Mouse (Mus musculus): ENCODE results near the gene Neu1. TPM values are rescaled to one million over a fixed set of nuclear protein-coding genes. Genes with fewer than 3 reads are reported as not detected.

The Neu1 gene
- polyA plus RNA-seq, 1 experiment = 82.3 TPM

- 91% methylated on average over 9 of the region's 9 CpGs for WGBS
- H3K36me3 ChIP-seq (ENCODE audit: control insufficient read depth, insufficient read depth, low read length) = peaks cover 16% of the 10 kb centered on the region
- no peak for DNase-seq
- H3K27ac ChIP-seq (ENCODE audit: control insufficient read depth, insufficient read depth, low read length) = no peak overlapping the region
- TF ChIP-seq POLR2A (IDR thresholded peaks at IDR 0.05; ENCODE audit: control insufficient read depth, extremely low read depth, insufficient read depth, low read length, poor library complexity) = no peak
- TF ChIP-seq CTCF (IDR thresholded peaks at IDR 0.05; ENCODE audit: borderline replicate concordance, control insufficient read depth, extremely low read depth, insufficient read depth, low read length, poor library complexity) = no peak
- H3K4me1 ChIP-seq (replicated peaks; ENCODE audit: control insufficient read depth, insufficient read depth, low read length) = no peaks in the 10 kb centered on the region
- no peaks in the 10 kb centered on the region for H3K27me3 ChIP-seq (ENCODE audit: control insufficient read depth, insufficient read depth, low read length)
- H3K4me3 ChIP-seq (ENCODE audit: control insufficient read depth, insufficient read depth, low read length) = no peak overlapping the region
Observed at GRCm38 (mm10) chr17:34917188-34917587, 13.9 kb upstream of the Neu1 start.

GRCm38 (mm10) chr17:34922939-34923338 lies 8.1 kb upstream of the Neu1 start:
- 0 out of 2 replicates have a peak, but pooled peaks have one; percentile 14 for TF ChIP-seq CTCF (IDR thresholded peaks at IDR 0.05; ENCODE audit: borderline replicate concordance, control insufficient read depth, extremely low read depth, insufficient read depth, low read length, poor library complexity)
- no peak for TF ChIP-seq POLR2A (IDR thresholded peaks at IDR 0.05; ENCODE audit: control insufficient read depth, extremely low read depth, insufficient read depth, low read length, poor library complexity)
- Histone ChIP-seq H3K36me3 (ENCODE audit: control insufficient read depth, insufficient read depth, low read length) (no peaks in the 10 kb centered on the region), H3K4me3 (ENCODE audit: control insufficient read depth, insufficient read depth, low read length) (no peak overlapping the region), H3K27ac (ENCODE audit: control insufficient read depth, insufficient read depth, low read length) (no peak overlapping the region), H3K27me3 (ENCODE audit: control insufficient read depth, insufficient read depth, low read length) (no peaks in the 10 kb centered on the region), H3K4me1 (replicated peaks; ENCODE audit: control insufficient read depth, insufficient read depth, low read length) (no peaks in the 10 kb centered on the region)
- WGBS = 74% methylated on average over 6 of the region's 6 CpGs
- DNase-seq = no peak

GRCm38 (mm10) chr17:34924258-34924657 lies 6.8 kb upstream of the Neu1 start:
- 62% methylated on average over 5 of the region's 5 CpGs for WGBS
- no peak for DNase-seq
- no peak for TF ChIP-seq POLR2A (IDR thresholded peaks at IDR 0.05; ENCODE audit: control insufficient read depth, extremely low read depth, insufficient read depth, low read length, poor library complexity)
- no peak for TF ChIP-seq CTCF (IDR thresholded peaks at IDR 0.05; ENCODE audit: borderline replicate concordance, control insufficient read depth, extremely low read depth, insufficient read depth, low read length, poor library complexity)
- Histone ChIP-seq H3K36me3 (ENCODE audit: control insufficient read depth, insufficient read depth, low read length) (no peaks in the 10 kb centered on the region), H3K27ac (ENCODE audit: control insufficient read depth, insufficient read depth, low read length) (no peak overlapping the region), H3K4me1 (replicated peaks; ENCODE audit: control insufficient read depth, insufficient read depth, low read length) (no peaks in the 10 kb centered on the region), H3K4me3 (ENCODE audit: control insufficient read depth, insufficient read depth, low read length) (no peak overlapping the region), H3K27me3 (ENCODE audit: control insufficient read depth, insufficient read depth, low read length) (no peaks in the 10 kb centered on the region)

GRCm38 (mm10) chr17:34927306-34928019 lies 3.6 kb upstream of the Neu1 start:
- 95% methylated on average over 18 of the region's 18 CpGs for WGBS
- H3K27me3 ChIP-seq (ENCODE audit: control insufficient read depth, insufficient read depth, low read length) = no peaks in the 10 kb centered on the region
- H3K27ac ChIP-seq (ENCODE audit: control insufficient read depth, insufficient read depth, low read length) = no peak overlapping the region
- H3K36me3 ChIP-seq (ENCODE audit: control insufficient read depth, insufficient read depth, low read length) = no peaks in the 10 kb centered on the region
- peaks cover 5% of the 10 kb centered on the region for H3K4me1 ChIP-seq (replicated peaks; ENCODE audit: control insufficient read depth, insufficient read depth, low read length)
- no peak for DNase-seq
- H3K4me3 ChIP-seq (ENCODE audit: control insufficient read depth, insufficient read depth, low read length) = no peak overlapping the region
- TF ChIP-seq CTCF (IDR thresholded peaks at IDR 0.05; ENCODE audit: borderline replicate concordance, control insufficient read depth, extremely low read depth, insufficient read depth, low read length, poor library complexity) (no peak), POLR2A (IDR thresholded peaks at IDR 0.05; ENCODE audit: control insufficient read depth, extremely low read depth, insufficient read depth, low read length, poor library complexity) (no peak)

GRCm38 (mm10) chr17:34928841-34929240 lies 2.2 kb upstream of the Neu1 start:
- no peaks in the 10 kb centered on the region for H3K36me3 ChIP-seq (ENCODE audit: control insufficient read depth, insufficient read depth, low read length)
- WGBS = 87% methylated on average over 4 of the region's 4 CpGs
- H3K27ac ChIP-seq (ENCODE audit: control insufficient read depth, insufficient read depth, low read length) = no peak overlapping the region
- H3K27me3 ChIP-seq (ENCODE audit: control insufficient read depth, insufficient read depth, low read length) = no peaks in the 10 kb centered on the region
- peaks cover 10% of the 10 kb centered on the region for H3K4me1 ChIP-seq (replicated peaks; ENCODE audit: control insufficient read depth, insufficient read depth, low read length)
- no peak overlapping the region for H3K4me3 ChIP-seq (ENCODE audit: control insufficient read depth, insufficient read depth, low read length)
- TF ChIP-seq POLR2A (IDR thresholded peaks at IDR 0.05; ENCODE audit: control insufficient read depth, extremely low read depth, insufficient read depth, low read length, poor library complexity) (no peak), CTCF (IDR thresholded peaks at IDR 0.05; ENCODE audit: borderline replicate concordance, control insufficient read depth, extremely low read depth, insufficient read depth, low read length, poor library complexity) (no peak)
- DNase-seq = no peak

DNA sequence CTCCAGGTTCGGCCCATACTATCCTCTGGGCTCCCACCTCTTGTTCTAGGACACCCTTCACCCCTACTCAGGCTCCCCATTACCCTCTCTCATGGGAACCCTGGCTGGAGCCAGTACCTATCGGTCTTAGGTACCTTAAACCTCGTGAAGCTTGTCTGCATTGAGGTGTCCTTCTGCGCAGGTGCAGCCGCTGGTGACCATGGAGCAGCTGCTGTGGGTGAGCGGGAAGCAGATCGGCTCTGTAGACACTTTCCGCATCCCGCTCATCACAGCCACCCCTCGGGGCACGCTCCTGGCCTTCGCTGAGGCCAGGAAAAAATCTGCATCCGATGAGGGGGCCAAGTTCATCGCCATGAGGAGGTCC lies 664 bp downstream of the Neu1 start:
- Histone ChIP-seq H3K27me3 (ENCODE audit: control insufficient read depth, insufficient read depth, low read length) (no peaks in the 10 kb centered on the region), H3K4me3 (ENCODE audit: control insufficient read depth, insufficient read depth, low read length) (peak overlapping the region; percentile 63), H3K4me1 (replicated peaks; ENCODE audit: control insufficient read depth, insufficient read depth, low read length) (peaks cover 10% of the 10 kb centered on the region), H3K36me3 (ENCODE audit: control insufficient read depth, insufficient read depth, low read length) (peaks cover 8% of the 10 kb centered on the region), H3K27ac (ENCODE audit: control insufficient read depth, insufficient read depth, low read length) (peak overlapping the region; percentile 55)
- peak; percentile 61 for DNase-seq
- no peak for TF ChIP-seq CTCF (IDR thresholded peaks at IDR 0.05; ENCODE audit: borderline replicate concordance, control insufficient read depth, extremely low read depth, insufficient read depth, low read length, poor library complexity)
- TF ChIP-seq POLR2A (IDR thresholded peaks at IDR 0.05; ENCODE audit: control insufficient read depth, extremely low read depth, insufficient read depth, low read length, poor library complexity) = no peak
- WGBS = 10% methylated on average over 14 of the region's 14 CpGs

All from thymus, adult 2 months (tissue).